Mouse (Mus musculus) thymus, postnatal 36 days (tissue): Measurements from ENCODE around the gene Ikzf3.

Experiments
- DNase-seq, 2 experiments: peaks; one replicate each; pipeline ENCODE4 v3.0.0; 2022; ENCODE audit warnings: mixed read lengths in 2 of 2

Gene Ikzf3

GRCm38 (mm10) chr11:98568326-98568725 is 22.5 kb upstream of the Ikzf3 start:
- DNase-seq = peak; percentile 41 to 42

GRCm38 (mm10) chr11:98563921-98564414 is 18.1 kb upstream of the Ikzf3 start:
- DNase-seq = no peak

GRCm38 (mm10) chr11:98563025-98563424 is 17.2 kb upstream of the Ikzf3 start:
- no peak for DNase-seq

- DNase-seq = no peak
Measured at GRCm38 (mm10) chr11:98560942-98561341, 15.1 kb upstream of the Ikzf3 start.

- DNase-seq = no peak
Measured at GRCm38 (mm10) chr11:98555124-98555700, 9.4 kb upstream of the Ikzf3 start.

GRCm38 (mm10) chr11:98553966-98554365 is 8.1 kb upstream of the Ikzf3 start:
- no peak for DNase-seq

GRCm38 (mm10) chr11:98550975-98551828 is 5.4 kb upstream of the Ikzf3 start, which contains the start of gene Zpbp2:
TSS of gene Zpbp2 (plus strand) at chr11:98551097.
- DNase-seq = peak; percentile 94 to 97

GRCm38 (mm10) chr11:98550311-98550974 is 4.6 kb upstream of the Ikzf3 start:
- peak; percentile 32 to 42 for DNase-seq

- DNase-seq = no peak
Measured at GRCm38 (mm10) chr11:98549363-98549762, 3.5 kb upstream of the Ikzf3 start.

- no peak for DNase-seq
Measured at GRCm38 (mm10) chr11:98547308-98547693, 1.5 kb upstream of the Ikzf3 start.

GRCm38 (mm10) chr11:98546529-98547307 is 887 bp upstream of the Ikzf3 start:
- no peak for DNase-seq

GRCm38 (mm10) chr11:98544890-98545677 is 747 bp downstream of the Ikzf3 start:
- peak in 1 of 2 experiments; percentile 49 for DNase-seq

- DNase-seq = no peak
Measured at GRCm38 (mm10) chr11:98543414-98543813, 2.4 kb downstream of the Ikzf3 start.

- DNase-seq = no peak
Measured at GRCm38 (mm10) chr11:98542553-98542952, 3.3 kb downstream of the Ikzf3 start.

- DNase-seq = no peak
Measured at GRCm38 (mm10) chr11:98540319-98540718, 5.5 kb downstream of the Ikzf3 start.

GRCm38 (mm10) chr11:98537480-98538034 is 8.3 kb downstream of the Ikzf3 start:
- DNase-seq = no peak

GRCm38 (mm10) chr11:98526824-98527461 is 18.9 kb downstream of the Ikzf3 start:
- peak; percentile 61 to 74 for DNase-seq

- DNase-seq = peak; percentile 60 to 74
Measured at GRCm38 (mm10) chr11:98525140-98525539, 20.7 kb downstream of the Ikzf3 start.

- no peak for DNase-seq
Measured at GRCm38 (mm10) chr11:98520468-98520867, 25.4 kb downstream of the Ikzf3 start.

GRCm38 (mm10) chr11:98513356-98513936 is 32.4 kb downstream of the Ikzf3 start:
- no peak for DNase-seq
